In genomic region chr2:113390935-113391334, GRCm38 (mm10) we compare ENCODE assay signal across 7 mouse cellular contexts.
DNase-seq lines count a peak whose midpoint lies in the region; ATAC-seq and TF ChIP-seq lines count a peak whose summit lies in the region.

No protein-coding gene starts in this region.

- no peak overlapping the region for H3K4me2 ChIP-seq in midbrain, embryonic 12.5 days (replicated peaks)
- H3K4me2 ChIP-seq in stomach, embryonic 16.5 days (ENCODE audit: low read depth, low read length), result no peak overlapping the region

- no peaks in the 10 kb centered on the region for H3K9me3 ChIP-seq in midbrain, embryonic 12.5 days
- H3K9me3 ChIP-seq in midbrain, embryonic 10.5 days (replicated peaks), result no peaks in the 10 kb centered on the region
- no peaks in the 10 kb centered on the region for H3K9me3 ChIP-seq in hindbrain, embryonic 10.5 days
- no peaks in the 10 kb centered on the region for H3K9me3 ChIP-seq in stomach, embryonic 16.5 days (replicated peaks; ENCODE audit: control insufficient read depth, low read length)

- peak; percentile 65; the same call in 1 of the 2 replicates for TF ChIP-seq CTCF in cortical plate, adult 2 months (IDR thresholded peaks at IDR 0.05; ENCODE audit: extremely low read depth, insufficient read depth, low read length)

- ATAC-seq in midbrain, embryonic 12.5 days (ENCODE audit: low FRiP score, low read depth), result peak; percentile 52; the same call in 1 of the 2 replicates
- peak; percentile 68; the same call in 1 of the 2 replicates for ATAC-seq in stomach, embryonic 16.5 days (ENCODE audit: insufficient read depth, low FRiP score)

- H3K9ac ChIP-seq in midbrain, embryonic 12.5 days (replicated peaks), result no peak overlapping the region
- no peak overlapping the region for H3K9ac ChIP-seq in stomach, embryonic 16.5 days (ENCODE audit: low read length)

- H3K4me1 ChIP-seq in midbrain, embryonic 12.5 days, result no peaks in the 10 kb centered on the region
- no peaks in the 10 kb centered on the region for H3K4me1 ChIP-seq in midbrain, embryonic 10.5 days
- H3K4me1 ChIP-seq in cortical plate, adult 2 months (ENCODE audit: control insufficient read depth, insufficient read depth, low read length), result peaks cover 4% of the 10 kb centered on the region
- no peaks in the 10 kb centered on the region for H3K4me1 ChIP-seq in hindbrain, embryonic 10.5 days (replicated peaks)
- H3K4me1 ChIP-seq in stomach, embryonic 16.5 days (ENCODE audit: control insufficient read depth, insufficient read depth, low read length), result no peaks in the 10 kb centered on the region

- H3K27ac ChIP-seq in midbrain, embryonic 12.5 days (replicated peaks), result no peak overlapping the region
- H3K27ac ChIP-seq in midbrain, embryonic 10.5 days (replicated peaks), result no peak overlapping the region
- no peak overlapping the region for H3K27ac ChIP-seq in cortical plate, adult 2 months (ENCODE audit: insufficient read depth, low read length)
- no peak overlapping the region for H3K27ac ChIP-seq in hindbrain, embryonic 10.5 days
- H3K27ac ChIP-seq in stomach, embryonic 16.5 days (ENCODE audit: low read length), result no peak overlapping the region

- H3K36me3 ChIP-seq in midbrain, embryonic 12.5 days, result no peaks in the 10 kb centered on the region
- H3K36me3 ChIP-seq in midbrain, embryonic 10.5 days, result no peaks in the 10 kb centered on the region
- H3K36me3 ChIP-seq in hindbrain, embryonic 10.5 days, result no peaks in the 10 kb centered on the region
- no peaks in the 10 kb centered on the region for H3K36me3 ChIP-seq in stomach, embryonic 16.5 days (ENCODE audit: control insufficient read depth, insufficient read depth, low read length)

- H3K4me3 ChIP-seq in midbrain, embryonic 12.5 days, result no peak overlapping the region
- no peak overlapping the region for H3K4me3 ChIP-seq in midbrain, embryonic 10.5 days
- H3K4me3 ChIP-seq in cortical plate, adult 2 months (ENCODE audit: insufficient read depth, low read length), result no peak overlapping the region
- H3K4me3 ChIP-seq in hindbrain, embryonic 10.5 days, result no peak overlapping the region
- no peak overlapping the region for H3K4me3 ChIP-seq in stomach, embryonic 16.5 days (replicated peaks; ENCODE audit: low read length)

- WGBS in midbrain, embryonic 12.5 days, result 51% methylated on average over 3 of the region's 3 CpGs
- 60% methylated on average over 3 of the region's 3 CpGs for WGBS in midbrain, embryonic 10.5 days
- WGBS in hindbrain, embryonic 10.5 days, result 53% methylated on average over 3 of the region's 3 CpGs
- 49% methylated on average over 3 of the region's 3 CpGs for WGBS in stomach, embryonic 16.5 days

- no peak for DNase-seq in midbrain, embryonic 10.5 days (ENCODE audit: low spot score)
- peak; percentile 5 for DNase-seq in hindbrain, embryonic 10.5 days (ENCODE audit: low spot score)
- peak; percentile 8 to 26 for DNase-seq in lung, adult 18-20 months
- DNase-seq in spleen, postnatal 10 days (ENCODE audit: low spot score in 2 of 2), result no peak

- no peaks in the 10 kb centered on the region for H3K27me3 ChIP-seq in midbrain, embryonic 12.5 days
- H3K27me3 ChIP-seq in midbrain, embryonic 10.5 days (ENCODE audit: low read depth, poor library complexity, severe bottlenecking), result no peaks in the 10 kb centered on the region
- H3K27me3 ChIP-seq in hindbrain, embryonic 10.5 days (ENCODE audit: insufficient read depth, poor library complexity, severe bottlenecking), result no peaks in the 10 kb centered on the region
- H3K27me3 ChIP-seq in stomach, embryonic 16.5 days (ENCODE audit: control insufficient read depth, insufficient read depth, low read length), result no peaks in the 10 kb centered on the region

- TF ChIP-seq POLR2A in cortical plate, adult 2 months (IDR thresholded peaks at IDR 0.05; ENCODE audit: extremely low read depth, insufficient read depth, low read length), result no peak

Comparison
In these comparisons a context has a peak if more than half of its experiments do, and no peak if none do; other contexts are left out.
1. DNase-seq: peak in hindbrain, embryonic 10.5 days (single experiment) and lung, adult 18-20 months (2 of 2); none in midbrain, embryonic 10.5 days (single experiment) and spleen, postnatal 10 days (0 of 2).